Mouse (Mus musculus) CH12.LX (cell line): ENCODE measurements around the gene Mttp. TPM values are rescaled to one million over a fixed set of nuclear protein-coding genes. Genes with fewer than 3 reads are reported as not detected.

Source experiments
- DNase-seq: peaks from one replicate; pipeline ENCODE4 v3.0.0-alpha.2; 2013; ENCODE audit errors: extremely low read depth
- H3K27ac ChIP-seq: 2 replicates; pipeline ENCODE4 v1.5.1; 2012; ENCODE audit warnings: low read depth, mild to moderate bottlenecking, control low read depth, moderate library complexity; ENCODE audit not compliant: insufficient read depth
- H3K27me3 ChIP-seq: replicated peaks from 2 replicates; pipeline ENCODE3; 2012; ENCODE audit warnings: inconsistent platforms
- H3K36me3 ChIP-seq, 2 experiments: replicated peaks in 1 of 2; 2 replicates each; pipeline versions ENCODE3 to v1.6.1; 2012; ENCODE audit warnings: inconsistent platforms in 1 of 2, low read length in 1 of 2, mild to moderate bottlenecking in 1 of 2, mixed read lengths in 1 of 2, moderate library complexity in 1 of 2; ENCODE audit not compliant: control insufficient read depth in 1 of 2, insufficient read depth in 1 of 2
- H3K4me1 ChIP-seq, 2 experiments: 2 replicates each; pipeline ENCODE4 v1.6.1; 2012; ENCODE audit warnings: inconsistent platforms in 1 of 2, moderate library complexity in 1 of 2; ENCODE audit not compliant: insufficient read depth in 2 of 2, control insufficient read depth in 1 of 2
- H3K4me2 ChIP-seq: 2 replicates; pipeline ENCODE4 v1.6.1; 2012; ENCODE audit warnings: low read depth, mild to moderate bottlenecking, control low read depth; ENCODE audit not compliant: poor library complexity, insufficient read depth, severe bottlenecking
- H3K4me3 ChIP-seq, 3 experiments: fragments of 150-350 bp in 1 of 3; sonication (generic) in 1 of 3; replicated peaks in 1 of 3; 2 replicates each; pipeline versions ENCODE3 to v1.5.1; 2011 to 2012; ENCODE audit warnings: low read depth in 2 of 3, low read length in 2 of 3, mild to moderate bottlenecking in 2 of 3, moderate library complexity in 2 of 3, control low read depth in 1 of 3, improper control_type of control experiment in 1 of 3, inconsistent platforms in 1 of 3, mixed read lengths in 1 of 3; ENCODE audit not compliant: poor library complexity in 1 of 3
- H3K79me2 ChIP-seq: replicated peaks from 2 replicates; pipeline ENCODE4 v1.6.1; 2012; ENCODE audit warnings: mild to moderate bottlenecking, moderate library complexity; ENCODE audit not compliant: control insufficient read depth, poor library complexity, insufficient read depth, severe bottlenecking; ENCODE audit errors: extremely low read depth
- H3K9ac ChIP-seq: 2 replicates; pipeline ENCODE4 v1.6.1; 2012; ENCODE audit warnings: low read depth, mild to moderate bottlenecking, control low read depth, moderate library complexity; ENCODE audit not compliant: insufficient read depth
- H3K9me3 ChIP-seq: replicated peaks from 2 replicates; pipeline ENCODE3; 2012; ENCODE audit warnings: low read length, inconsistent platforms, mixed read lengths
- BHLHE40 ChIP-seq: IDR thresholded peaks from 2 replicates; pipeline ENCODE4 v1.6.1; 2011; ENCODE audit warnings: mild to moderate bottlenecking, low read depth, low read length, improper control_type of control experiment
- CHD1 ChIP-seq: IDR thresholded peaks from 2 replicates; pipeline ENCODE4 v1.6.1; 2012; ENCODE audit warnings: low read depth, low read length, improper control_type of control experiment, inconsistent platforms
- CHD2 ChIP-seq: IDR thresholded peaks from 2 replicates; pipeline ENCODE4 v1.6.1; 2011; ENCODE audit warnings: low read length, improper control_type of control experiment
- E2F4 ChIP-seq: IDR thresholded peaks from 2 replicates; pipeline ENCODE4 v1.6.1; 2011; ENCODE audit warnings: low read depth, low read length, improper control_type of control experiment; ENCODE audit not compliant: insufficient replicate concordance
- EP300 ChIP-seq: IDR thresholded peaks from 2 replicates; pipeline ENCODE4 v1.6.1; 2011; ENCODE audit warnings: low read length, improper control_type of control experiment
- ETS1 ChIP-seq: conservative IDR thresholded peaks from 2 replicates; pipeline ENCODE4 v1.6.1; 2012; ENCODE audit warnings: low read depth, mild to moderate bottlenecking, inconsistent platforms, low read length, improper control_type of control experiment, moderate library complexity
- IRF4 ChIP-seq: IDR thresholded peaks from 2 replicates; pipeline ENCODE4 v1.6.1; 2014; ENCODE audit warnings: low read depth, mild to moderate bottlenecking, inconsistent platforms, low read length, improper control_type of control experiment
- JUND ChIP-seq: conservative IDR thresholded peaks from 2 replicates; pipeline ENCODE4 v1.6.1; 2011; ENCODE audit warnings: low read depth, low read length, improper control_type of control experiment
- KAT2A ChIP-seq: IDR thresholded peaks from 2 replicates; pipeline ENCODE4 v1.6.1; 2012; ENCODE audit warnings: low read length, improper control_type of control experiment, inconsistent platforms; ENCODE audit not compliant: insufficient replicate concordance
- MAFK ChIP-seq: IDR thresholded peaks from 2 replicates; pipeline ENCODE4 v1.6.1; 2011; ENCODE audit warnings: low read length, improper control_type of control experiment; ENCODE audit not compliant: insufficient replicate concordance
- MAZ ChIP-seq: IDR thresholded peaks from 2 replicates; pipeline ENCODE4 v1.6.1; 2012; ENCODE audit warnings: low read depth, mild to moderate bottlenecking, inconsistent platforms, low read length, improper control_type of control experiment, moderate library complexity
- MEF2A ChIP-seq: IDR thresholded peaks from 2 replicates; pipeline ENCODE4 v1.6.1; 2014; ENCODE audit warnings: low read depth, mild to moderate bottlenecking, inconsistent platforms, low read length, improper control_type of control experiment, borderline replicate concordance
- MXI1 ChIP-seq: IDR thresholded peaks from 2 replicates; pipeline ENCODE4 v1.6.1; 2011; ENCODE audit warnings: mild to moderate bottlenecking, low read depth, low read length, improper control_type of control experiment
- MYC ChIP-seq: IDR thresholded peaks from 2 replicates; pipeline ENCODE4 v1.6.1; 2011; ENCODE audit warnings: low read depth, mild to moderate bottlenecking, improper control_type of control experiment, low read length
- NELFE ChIP-seq: IDR thresholded peaks from 2 replicates; pipeline ENCODE4 v1.6.1; 2011; ENCODE audit warnings: low read depth, low read length, improper control_type of control experiment
- NRF1 ChIP-seq: IDR thresholded peaks from 2 replicates; pipeline ENCODE4 v1.6.1; 2014; ENCODE audit warnings: low read depth, mild to moderate bottlenecking, inconsistent platforms, low read length, improper control_type of control experiment, moderate library complexity
- PAX5 ChIP-seq: IDR thresholded peaks from 2 replicates; pipeline ENCODE4 v1.6.1; 2012; ENCODE audit warnings: low read length, inconsistent platforms, mixed read lengths
- POLR2A ChIP-seq: IDR thresholded peaks from 2 replicates; pipeline ENCODE4 v1.6.1; 2011; ENCODE audit warnings: low read depth, mild to moderate bottlenecking, improper control_type of control experiment, low read length
- RAD21 ChIP-seq: IDR thresholded peaks from 2 replicates; pipeline ENCODE4 v1.6.1; 2011; ENCODE audit warnings: low read depth, mild to moderate bottlenecking, low read length, improper control_type of control experiment, moderate library complexity
- SIN3A ChIP-seq: IDR thresholded peaks from 2 replicates; pipeline ENCODE4 v1.6.1; 2012; ENCODE audit warnings: low read length, improper control_type of control experiment, inconsistent platforms
- UBTF ChIP-seq: IDR thresholded peaks from 2 replicates; pipeline ENCODE4 v1.6.1; 2012; ENCODE audit warnings: low read depth, mild to moderate bottlenecking, inconsistent platforms, low read length, improper control_type of control experiment, moderate library complexity
- USF2 ChIP-seq: conservative IDR thresholded peaks from 2 replicates; pipeline ENCODE4 v1.6.1; 2011; ENCODE audit warnings: low read depth, low read length, improper control_type of control experiment
- ZC3H11A ChIP-seq: IDR thresholded peaks from 2 replicates; pipeline ENCODE4 v1.6.1; 2012; ENCODE audit warnings: low read depth, mild to moderate bottlenecking, inconsistent platforms, low read length, improper control_type of control experiment
- ZMIZ1 ChIP-seq: IDR thresholded peaks from 2 replicates; pipeline ENCODE4 v1.6.1; 2012; ENCODE audit warnings: low read depth, mild to moderate bottlenecking, inconsistent platforms, low read length, improper control_type of control experiment
- ZNF384 ChIP-seq: IDR thresholded peaks from 2 replicates; pipeline ENCODE4 v1.6.1; 2012; ENCODE audit warnings: low read depth, low read length, improper control_type of control experiment, inconsistent platforms
- dilution Hi-C: fragments of 300-500 bp; cut with MboI; formaldehyde crosslinking; loops from 2 replicates; pipeline ENCODE4 v1.14.3; 2020; ENCODE audit warnings: low sequenced_read_pairs; ENCODE audit not compliant: extremely low pct_unique_long_range_greater_than_20kb, extremely low pct_ligation_motif_present
- in situ Hi-C: fragments of 300-500 bp; cut with MboI; formaldehyde crosslinking; loops from 3 replicates; pipeline ENCODE4 v1.14.3; 2019; ENCODE audit warnings: low sequenced_read_pairs, low pct_ligation_motif_present, low pct_unique_long_range_greater_than_20kb, mixed read lengths
- polyA plus RNA-seq: library from polyadenylated mRNA; unstranded; fragments of >175 nt; gene quantifications from 2 replicates; pipeline ENCODE4 v1.2.1, GENCODE M21; 2012; ENCODE audit warnings: low read depth; ENCODE audit not compliant: insufficient read length
- total RNA-seq, 2 experiments: library from RNA; depleted of rRNA; stranded (reverse); fragments of 300-350 nt in 1 of 2; fragments of >200 nt in 1 of 2; gene quantifications; 2 replicates each; pipeline ENCODE4 v1.2.3; 2012 to 2014

Mttp gene
- total and polyA plus RNA-seq, 3 experiments, result 4.5 to 6.3 (median 5.9) TPM

DNA sequence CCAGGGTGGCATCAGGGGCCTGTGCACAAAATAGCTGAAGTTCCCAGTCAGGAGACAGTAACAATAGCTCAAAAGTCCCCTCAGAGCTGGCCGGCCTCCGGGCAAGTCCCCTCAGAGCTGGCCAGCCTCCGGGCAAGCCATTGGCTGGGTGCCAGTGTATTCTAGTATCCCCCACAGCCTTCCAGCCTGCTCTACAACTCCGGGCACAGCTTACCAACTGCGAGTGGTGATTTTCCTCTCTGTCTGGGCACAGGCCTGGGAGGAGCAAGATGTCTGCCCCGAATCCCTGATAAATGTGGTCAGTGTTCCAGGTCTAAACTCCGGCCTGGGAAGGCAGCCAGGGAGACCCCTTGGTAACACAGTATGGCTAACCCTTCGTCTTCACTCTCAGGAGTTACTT is 69.6 kb downstream of the Mttp start:
- Histone ChIP-seq H3K9ac (no peak overlapping the region), H3K4me3 (no peak overlapping the region), H3K79me2 (no peaks in the 10 kb centered on the region), H3K27me3 (no peaks in the 10 kb centered on the region), H3K36me3 (peaks cover 0 to 2% of the 10 kb centered on the region in 2 experiments), H3K9me3 (no peaks in the 10 kb centered on the region), H3K27ac (no peak overlapping the region), H3K4me1 (peaks cover 7 to 10% of the 10 kb centered on the region in 2 experiments), H3K4me2 (no peak overlapping the region)
- no peak for DNase-seq
- dilution Hi-C loops (no loop called here), in situ Hi-C loops (no loop called here)
- TF ChIP-seq SIN3A, result no peak
- TF ChIP-seq EP300, result no peak
- TF ChIP-seq MXI1, result no peak
- no peak for TF ChIP-seq MYC
- no peak for TF ChIP-seq NELFE
- TF ChIP-seq MAZ, result no peak
- no peak for TF ChIP-seq UBTF
- TF ChIP-seq E2F4, result no peak
- TF ChIP-seq CHD2, result no peak
- TF ChIP-seq CHD1, result no peak
- no peak for TF ChIP-seq MEF2A
- no peak for TF ChIP-seq ETS1
- TF ChIP-seq IRF4, result no peak
- TF ChIP-seq JUND, result no peak
- TF ChIP-seq ZC3H11A, result no peak
- no peak for TF ChIP-seq ZMIZ1
- TF ChIP-seq USF2, result no peak
- TF ChIP-seq ZNF384, result no peak

DNA sequence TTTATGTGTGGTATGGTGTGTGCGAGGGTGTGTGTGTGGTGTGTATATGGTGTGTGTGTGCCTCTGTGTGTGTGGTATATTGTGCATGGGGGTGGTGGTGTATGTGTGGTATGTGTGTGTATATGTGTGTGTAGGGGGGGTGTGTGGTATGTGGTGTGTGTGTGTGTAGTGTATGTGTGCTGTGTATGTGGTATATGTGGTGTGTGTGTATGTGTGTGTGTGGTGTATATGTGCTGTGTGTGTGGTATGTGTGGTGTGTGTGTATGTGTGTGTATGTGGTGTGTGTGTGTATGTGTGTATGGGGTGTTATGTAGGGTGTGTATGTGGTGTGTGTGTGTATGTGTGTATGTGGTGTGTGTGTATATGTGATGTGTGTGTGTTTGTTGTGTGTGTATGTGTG is 70.6 kb downstream of the Mttp start:
- H3K27me3 ChIP-seq, result no peaks in the 10 kb centered on the region
- no peaks in the 10 kb centered on the region for H3K9me3 ChIP-seq
- no peak overlapping the region for H3K27ac ChIP-seq
- DNase-seq, result no peak
- in situ Hi-C loops, result no loop called here
- no peaks in the 10 kb centered on the region for H3K79me2 ChIP-seq
- peaks cover 17% of the 10 kb centered on the region in 2 experiments for H3K4me1 ChIP-seq
- no peak for TF ChIP-seq RAD21
- TF ChIP-seq IRF4, result no peak
- no peak for TF ChIP-seq POLR2A
- no peak for TF ChIP-seq EP300
- no peak for TF ChIP-seq ZNF384
- TF ChIP-seq NRF1, result no peak
- TF ChIP-seq MEF2A, result no peak
- no peak for TF ChIP-seq PAX5
- TF ChIP-seq BHLHE40, result no peak
- no peak for TF ChIP-seq MXI1
- TF ChIP-seq KAT2A, result no peak
- no peak for TF ChIP-seq MAFK
- TF ChIP-seq UBTF, result no peak
- no peak for TF ChIP-seq ZC3H11A
- H3K36me3 ChIP-seq, result peaks cover 0 to 2% of the 10 kb centered on the region in 2 experiments
- no peak overlapping the region for H3K9ac ChIP-seq
- no peak overlapping the region for H3K4me3 ChIP-seq
- dilution Hi-C loops, result no loop called here
- no peak overlapping the region for H3K4me2 ChIP-seq
